Mouse (Mus musculus): ENCODE data around the gene Npm1.

Gene Npm1

GRCm38 (mm10) chr11:33162998-33163506 is at the start of gene Npm1:
Gene Npm1, minus strand, starts transcription at chr11:33163206.
- DNase-seq: peak; percentile 99 to 100

- no peak for DNase-seq
Observed at GRCm38 (mm10) chr11:33207411-33207810, 44.4 kb upstream of the Npm1 start.

GRCm38 (mm10) chr11:33204966-33205365 is 42.0 kb upstream of the Npm1 start:
- no peak for DNase-seq

- no peak for DNase-seq
Observed at GRCm38 (mm10) chr11:33204329-33204705, 41.3 kb upstream of the Npm1 start.

- DNase-seq: no peak
Observed at GRCm38 (mm10) chr11:33203383-33204328, 40.6 kb upstream of the Npm1 start, which contains the start of gene Tlx3. Gene Tlx3, minus strand, starts transcription at chr11:33203589.

GRCm38 (mm10) chr11:33202972-33203371 is 40.0 kb upstream of the Npm1 start:
- DNase-seq: no peak

GRCm38 (mm10) chr11:33202296-33202695 is 39.3 kb upstream of the Npm1 start:
- no peak for DNase-seq

GRCm38 (mm10) chr11:33201626-33202010 is 38.6 kb upstream of the Npm1 start:
- DNase-seq: no peak

- DNase-seq: no peak
Observed at GRCm38 (mm10) chr11:33200764-33201625, 38.0 kb upstream of the Npm1 start.

- no peak for DNase-seq
Observed at GRCm38 (mm10) chr11:33199906-33200763, 37.1 kb upstream of the Npm1 start.

- no peak for DNase-seq
Observed at GRCm38 (mm10) chr11:33199117-33199514, 36.1 kb upstream of the Npm1 start.

- DNase-seq: no peak
Observed at GRCm38 (mm10) chr11:33198351-33199116, 35.5 kb upstream of the Npm1 start.

GRCm38 (mm10) chr11:33197673-33198072 is 34.7 kb upstream of the Npm1 start:
- no peak for DNase-seq

- DNase-seq: no peak
Observed at GRCm38 (mm10) chr11:33197133-33197514, 34.1 kb upstream of the Npm1 start.

GRCm38 (mm10) chr11:33196447-33197132 is 33.6 kb upstream of the Npm1 start:
- no peak for DNase-seq

GRCm38 (mm10) chr11:33195531-33196446 is 32.8 kb upstream of the Npm1 start:
- no peak for DNase-seq

- DNase-seq: no peak
Observed at GRCm38 (mm10) chr11:33195061-33195460, 32.1 kb upstream of the Npm1 start.

GRCm38 (mm10) chr11:33193695-33194094 is 30.7 kb upstream of the Npm1 start:
- DNase-seq: no peak

GRCm38 (mm10) chr11:33181804-33182203 is 18.8 kb upstream of the Npm1 start:
- DNase-seq: no peak

GRCm38 (mm10) chr11:33180701-33181116 is 17.7 kb upstream of the Npm1 start:
- DNase-seq: no peak

Measured in thymus, postnatal 36 days (tissue).